Comparison of ENCODE assay signal across 10 mouse cellular contexts in genomic region chr11:62757143-62757507, GRCm38 (mm10). TPM values are rescaled to one million over a fixed set of nuclear protein-coding genes. Genes with fewer than 3 reads are reported as not detected.
A peak's percentile ranks its signal among the peaks of the same experiment; 100 is the strongest.
DNase-seq lines count a peak whose midpoint lies in the region; ATAC-seq and TF ChIP-seq lines count a peak whose summit lies in the region.
"Had no signal": no experiment of that assay in that cellular context is flagged by ENCODE, and none has a peak within 500 bp of the region (broad histone marks: within the 10 kb centered on the region; RNA-seq: fewer than 3 reads in every experiment).

No protein-coding gene starts in this region.

- peak; percentile 37 for ATAC-seq in kidney, embryonic 16.5 days (ENCODE audit: low FRiP score, low TSS enrichment)
- peak; percentile 22; the same call in 1 of the 2 replicates for ATAC-seq in intestine, postnatal 0 days
- peak; percentile 23; the same call in 1 of the 2 replicates for ATAC-seq in midbrain, postnatal 0 days (ENCODE audit: low FRiP score)

- H3K27ac ChIP-seq in kidney, embryonic 16.5 days (ENCODE audit: low read length), result no peak overlapping the region
- no peak overlapping the region for H3K27ac ChIP-seq in kidney, adult 2 months (ENCODE audit: insufficient read depth, low read depth, low read length)
- no peak overlapping the region for H3K27ac ChIP-seq in forebrain, embryonic 10.5 days
- no peak overlapping the region for H3K27ac ChIP-seq in intestine, postnatal 0 days (ENCODE audit: low read depth, low read length)
- H3K27ac ChIP-seq in midbrain, postnatal 0 days (ENCODE audit: low read depth, low read length), result no peak overlapping the region

- H3K36me3 ChIP-seq in kidney, embryonic 16.5 days (ENCODE audit: insufficient read depth, low read length), result no peaks in the 10 kb centered on the region
- no peaks in the 10 kb centered on the region for H3K36me3 ChIP-seq in kidney, adult 2 months (ENCODE audit: control insufficient read depth, insufficient read depth, low read length)
- no peaks in the 10 kb centered on the region for H3K36me3 ChIP-seq in forebrain, embryonic 10.5 days (replicated peaks)
- no peaks in the 10 kb centered on the region for H3K36me3 ChIP-seq in intestine, postnatal 0 days (ENCODE audit: control insufficient read depth, insufficient read depth)
- H3K36me3 ChIP-seq in midbrain, postnatal 0 days (ENCODE audit: insufficient read depth, low read length), result no peaks in the 10 kb centered on the region

- H3K4me3 ChIP-seq in kidney, embryonic 16.5 days (ENCODE audit: low read length), result peak overlapping the region; percentile 25
- H3K4me3 ChIP-seq in kidney, adult 2 months (ENCODE audit: insufficient read depth, low read depth, low read length), result no peak overlapping the region
- peak overlapping the region; percentile 37 for H3K4me3 ChIP-seq in forebrain, embryonic 10.5 days
- no peak overlapping the region for H3K4me3 ChIP-seq in intestine, postnatal 0 days (ENCODE audit: low read depth, low read length)
- peak overlapping the region; percentile 42 for H3K4me3 ChIP-seq in midbrain, postnatal 0 days (ENCODE audit: low read depth, low read length)

- TF ChIP-seq POLR2A in kidney, adult 2 months (IDR thresholded peaks at IDR 0.05; ENCODE audit: low read depth, low read length), result no peak

- no peaks in the 10 kb centered on the region for H3K9me3 ChIP-seq in kidney, embryonic 16.5 days (ENCODE audit: low read length)
- H3K9me3 ChIP-seq in forebrain, embryonic 10.5 days, result no peaks in the 10 kb centered on the region
- no peaks in the 10 kb centered on the region for H3K9me3 ChIP-seq in intestine, postnatal 0 days (ENCODE audit: control insufficient read depth)
- H3K9me3 ChIP-seq in midbrain, postnatal 0 days (ENCODE audit: low read length), result no peaks in the 10 kb centered on the region

- peak overlapping the region; percentile 43 for H3K9ac ChIP-seq in kidney, embryonic 16.5 days (replicated peaks; ENCODE audit: low read length)
- H3K9ac ChIP-seq in intestine, postnatal 0 days (ENCODE audit: low read depth, low read length), result no peak overlapping the region
- H3K9ac ChIP-seq in midbrain, postnatal 0 days (replicated peaks; ENCODE audit: low read length, poor library complexity, severe bottlenecking), result peak overlapping the region; percentile 57; the same call in 1 of the 2 replicates

- DNase-seq in kidney, adult 2 months, result no peak
- no peak for DNase-seq in forebrain, embryonic 10.5 days (ENCODE audit: extremely low spot score, low spot score)
- DNase-seq in midbrain, postnatal 0 days (ENCODE audit: low spot score), result no peak
- DNase-seq in embryo, embryonic 10 days (ENCODE audit: low spot score), result no peak
- no peak for DNase-seq in adipocyte (ENCODE audit: low spot score)
- no peak for DNase-seq in lung, postnatal 10 days

- peaks cover 8% of the 10 kb centered on the region; the same call in 1 of the 2 replicates for H3K4me1 ChIP-seq in kidney, embryonic 16.5 days (ENCODE audit: insufficient read depth, low read length)
- no peaks in the 10 kb centered on the region; the same call in 1 of the 2 replicates for H3K4me1 ChIP-seq in kidney, adult 2 months (ENCODE audit: control insufficient read depth, insufficient read depth, low read length)
- peaks cover 12% of the 10 kb centered on the region for H3K4me1 ChIP-seq in forebrain, embryonic 10.5 days
- H3K4me1 ChIP-seq in intestine, postnatal 0 days (replicated peaks; ENCODE audit: control insufficient read depth, insufficient read depth, low read length), result no peaks in the 10 kb centered on the region; the same call in 1 of the 2 replicates
- H3K4me1 ChIP-seq in midbrain, postnatal 0 days (ENCODE audit: insufficient read depth, low read length), result no peaks in the 10 kb centered on the region

- H3K27me3 ChIP-seq in kidney, embryonic 16.5 days (ENCODE audit: insufficient read depth, low read length), result 0 out of 2 replicates have a peak, but pooled peaks cover 3% of the 10 kb centered on the region
- no peaks in the 10 kb centered on the region for H3K27me3 ChIP-seq in kidney, adult 2 months (replicated peaks; ENCODE audit: control insufficient read depth, insufficient read depth, low read length)
- peaks cover 41% of the 10 kb centered on the region for H3K27me3 ChIP-seq in forebrain, embryonic 10.5 days (ENCODE audit: poor library complexity, severe bottlenecking)
- H3K27me3 ChIP-seq in intestine, postnatal 0 days (replicated peaks; ENCODE audit: control insufficient read depth, insufficient read depth, low read length), result no peaks in the 10 kb centered on the region; the same call in 1 of the 2 replicates
- H3K27me3 ChIP-seq in midbrain, postnatal 0 days (ENCODE audit: insufficient read depth, low read length), result 0 out of 2 replicates have a peak, but pooled peaks cover 5% of the 10 kb centered on the region

- WGBS in kidney, embryonic 16.5 days, result 8% methylated on average over 7 of the region's 7 CpGs
- 5% methylated on average over 7 of the region's 7 CpGs for WGBS in kidney, adult 2 months
- 5% methylated on average over 7 of the region's 7 CpGs for WGBS in forebrain, embryonic 10.5 days
- WGBS in intestine, postnatal 0 days, result 8% methylated on average over 7 of the region's 7 CpGs
- WGBS in midbrain, postnatal 0 days, result 8% methylated on average over 7 of the region's 7 CpGs

- H3K4me2 ChIP-seq in kidney, embryonic 16.5 days (replicated peaks; ENCODE audit: low read depth, low read length), result peak overlapping the region; percentile 53
- H3K4me2 ChIP-seq in intestine, postnatal 0 days (replicated peaks; ENCODE audit: low read depth), result peak overlapping the region; percentile 56
- peak overlapping the region; percentile 71 for H3K4me2 ChIP-seq in midbrain, postnatal 0 days (ENCODE audit: low read depth, low read length, poor library complexity, severe bottlenecking)

- no peak for TF ChIP-seq CTCF in kidney, adult 2 months (conservative IDR thresholded peaks at IDR 0.05; ENCODE audit: insufficient read depth, insufficient read length, low read depth, low read length)
- TF ChIP-seq CTCF in intestine, postnatal 0 days (IDR thresholded peaks at IDR 0.05; ENCODE audit: low read depth), result no peak
- TF ChIP-seq CTCF in midbrain, postnatal 0 days (IDR thresholded peaks at IDR 0.05), result no peak

RNA-seq across cellular contexts. Expression of gene Gm10428, which starts 4.2 kb away (rescaled TPM):
- not detected in 2 replicates for polyA plus RNA-seq in kidney, embryonic 16.5 days (2015; fragmentation: Nextera tagmentation; extraction: Ambion mirVana)
- polyA plus RNA-seq in kidney, adult 2 months (2012; rRNA removed), result not detected in 2 replicates
- not detected in 2 replicates for polyA plus RNA-seq in forebrain, embryonic 10.5 days (2016; fragmentation: Nextera tagmentation; extraction: Ambion mirVana)
- not detected in 2 replicates for polyA plus RNA-seq in intestine, postnatal 0 days (2015; fragmentation: Nextera tagmentation; extraction: Ambion mirVana)
- not detected in 2 replicates for total RNA-seq in midbrain, postnatal 0 days (2014; rRNA removed)
- polyA plus RNA-seq in midbrain, postnatal 0 days (2015; fragmentation: Nextera tagmentation; extraction: Ambion mirVana), result 0.83 TPM in 1 of 2 replicates, not detected in the other
- total RNA-seq: ES-E14; gastrocnemius, postnatal 25 days had no signal

RNA-seq across cellular contexts. Expression of gene Zfp287, which starts 25.4 kb away (rescaled TPM):
- 7.5 and 9.1 TPM in 2 replicates for polyA plus RNA-seq in kidney, embryonic 16.5 days (2015; fragmentation: Nextera tagmentation; extraction: Ambion mirVana)
- polyA plus RNA-seq in kidney, adult 2 months (2012; rRNA removed), result 1.2 TPM in 2 replicates
- polyA plus RNA-seq in forebrain, embryonic 10.5 days (2016; fragmentation: Nextera tagmentation; extraction: Ambion mirVana), result 14.7 TPM in 2 replicates
- polyA plus RNA-seq in intestine, postnatal 0 days (2015; fragmentation: Nextera tagmentation; extraction: Ambion mirVana), result 1.5 and 2.3 TPM in 2 replicates
- total RNA-seq in midbrain, postnatal 0 days (2014; rRNA removed), result 20.6 and 22.2 TPM in 2 replicates
- 12.9 and 13.0 TPM in 2 replicates for polyA plus RNA-seq in midbrain, postnatal 0 days (2015; fragmentation: Nextera tagmentation; extraction: Ambion mirVana)

RNA-seq across cellular contexts. Expression of gene Zfp286, which starts 32.1 kb away (rescaled TPM):
- 18.5 and 21.9 TPM in 2 replicates for polyA plus RNA-seq in kidney, embryonic 16.5 days (2015; fragmentation: Nextera tagmentation; extraction: Ambion mirVana)
- polyA plus RNA-seq in kidney, adult 2 months (2012; rRNA removed), result 0.42 and 0.83 TPM in 2 replicates
- polyA plus RNA-seq in forebrain, embryonic 10.5 days (2016; fragmentation: Nextera tagmentation; extraction: Ambion mirVana), result 21.1 and 26.4 TPM in 2 replicates
- polyA plus RNA-seq in intestine, postnatal 0 days (2015; fragmentation: Nextera tagmentation; extraction: Ambion mirVana), result 4.2 and 4.3 TPM in 2 replicates
- 20.1 and 25.0 TPM in 2 replicates for total RNA-seq in midbrain, postnatal 0 days (2014; rRNA removed)
- polyA plus RNA-seq in midbrain, postnatal 0 days (2015; fragmentation: Nextera tagmentation; extraction: Ambion mirVana), result 15.6 and 16.9 TPM in 2 replicates

Comparison
In these comparisons a context has a peak if more than half of its experiments do, and no peak if none do; other contexts are left out.
1. H3K4me3 ChIP-seq: peak in kidney, embryonic 16.5 days (single experiment), forebrain, embryonic 10.5 days (single experiment) and midbrain, postnatal 0 days (single experiment); none in kidney, adult 2 months (single experiment) and intestine, postnatal 0 days (single experiment).
2. Peak in every context shown above with its lines, with median percentiles within 50 percentile points of each other: ATAC-seq and H3K4me2 ChIP-seq.